Mouse (Mus musculus) G1E (cell line): ENCODE measurements around the gene BC049715.

Experiments
- CTCF ChIP-seq: IDR thresholded peaks from 2 replicates; pipeline ENCODE4 v1.5.1; 2012; ENCODE audit warnings: low read depth, low read length, inconsistent platforms, mixed read lengths
- GATA2 ChIP-seq: IDR thresholded peaks from 2 replicates; pipeline ENCODE4 v1.6.1; 2012; ENCODE audit warnings: low read depth, low read length, inconsistent platforms, borderline replicate concordance
- TAL1 ChIP-seq: conservative IDR thresholded peaks from 2 replicates; pipeline ENCODE4 v1.6.1; 2012; ENCODE audit warnings: low read depth, low read length, inconsistent platforms, mixed read lengths

DNA sequence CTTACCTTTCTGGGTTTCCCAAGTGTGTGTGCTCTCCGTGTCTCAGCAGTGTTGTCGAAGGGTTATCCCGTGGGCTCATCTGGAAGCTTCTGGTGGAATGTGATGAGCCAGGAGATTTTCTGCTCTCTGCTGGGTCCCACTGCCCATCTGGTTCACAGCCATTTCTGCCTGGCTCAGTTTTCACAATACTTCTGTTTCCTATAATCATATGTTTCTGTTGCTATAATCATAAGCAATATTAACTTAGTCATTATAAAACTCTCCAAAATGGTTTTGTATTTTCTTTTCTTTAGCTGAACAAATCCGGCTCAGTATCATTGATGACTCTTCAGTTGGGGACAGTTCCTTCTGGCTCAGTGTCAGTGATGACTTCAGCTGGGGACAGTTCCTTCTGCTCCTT is 7.9 kb downstream of the BC049715 start, which contains the start of gene Smco3:
- TF ChIP-seq GATA2 (no peak), CTCF (no peak), TAL1 (no peak)
